Mouse (Mus musculus) stomach, postnatal 0 days (tissue): ENCODE measurements around the gene Pbx4.

Experiments used
- CTCF ChIP-seq: IDR thresholded peaks from 2 replicates; pipeline ENCODE4 v1.5.1; 2016; ENCODE audit warnings: antibody characterized with exemption, low read depth, mild to moderate bottlenecking, moderate library complexity
- EP300 ChIP-seq: optimal IDR thresholded peaks from 2 replicates; pipeline ENCODE3; 2016; ENCODE audit warnings: antibody characterized with exemption

GRCm38 (mm10) chr8:69809820-69810219, 22.5 kb upstream of the Pbx4 start:
- no peak for TF ChIP-seq CTCF
- no peak for TF ChIP-seq EP300
